ENCODE assay signal across 8 mouse cellular contexts in genomic region chr4:120680953-120681352, GRCm38 (mm10). TPM values are rescaled to one million over a fixed set of nuclear protein-coding genes. Genes with fewer than 3 reads are reported as not detected.
DNase-seq lines count a peak whose midpoint lies in the region; ATAC-seq and TF ChIP-seq lines count a peak whose summit lies in the region.

No protein-coding gene starts in this region.

- no peak overlapping the region for H3K4me3 ChIP-seq in forebrain, embryonic 11.5 days (ENCODE audit: low read depth, low read length)
- no peak overlapping the region for H3K4me3 ChIP-seq in forebrain, embryonic 10.5 days
- no peak overlapping the region for H3K4me3 ChIP-seq in midbrain, embryonic 14.5 days (replicated peaks; ENCODE audit: low read depth, low read length)
- no peak overlapping the region for H3K4me3 ChIP-seq in midbrain, embryonic 10.5 days
- no peak overlapping the region for H3K4me3 ChIP-seq in limb, embryonic 14.5 days (replicated peaks; ENCODE audit: low read length)

- no peaks in the 10 kb centered on the region for H3K4me1 ChIP-seq in forebrain, embryonic 11.5 days (replicated peaks; ENCODE audit: control insufficient read depth, insufficient read depth, low read length)
- H3K4me1 ChIP-seq in forebrain, embryonic 10.5 days: peaks cover 5% of the 10 kb centered on the region
- no peaks in the 10 kb centered on the region for H3K4me1 ChIP-seq in midbrain, embryonic 14.5 days (ENCODE audit: control insufficient read depth, insufficient read depth, low read length)
- H3K4me1 ChIP-seq in midbrain, embryonic 10.5 days: 0 out of 2 replicates have a peak, but pooled peaks cover 3% of the 10 kb centered on the region
- no peaks in the 10 kb centered on the region for H3K4me1 ChIP-seq in limb, embryonic 14.5 days (ENCODE audit: control insufficient read depth, insufficient read depth, low read length)

- TF ChIP-seq POLR2A in limb, embryonic 14.5 days (IDR thresholded peaks at IDR 0.05; ENCODE audit: borderline replicate concordance, extremely low read depth, insufficient read depth, insufficient read length): no peak

- H3K27ac ChIP-seq in forebrain, embryonic 11.5 days (ENCODE audit: low read depth, low read length): no peak overlapping the region
- no peak overlapping the region for H3K27ac ChIP-seq in forebrain, embryonic 10.5 days
- H3K27ac ChIP-seq in midbrain, embryonic 14.5 days (replicated peaks; ENCODE audit: low read depth, low read length): no peak overlapping the region
- no peak overlapping the region for H3K27ac ChIP-seq in midbrain, embryonic 10.5 days (replicated peaks)
- H3K27ac ChIP-seq in limb, embryonic 14.5 days (replicated peaks; ENCODE audit: low read depth, low read length): no peak overlapping the region

- H3K4me2 ChIP-seq in forebrain, embryonic 11.5 days (ENCODE audit: low read depth, low read length, severe bottlenecking): no peak overlapping the region
- H3K4me2 ChIP-seq in midbrain, embryonic 14.5 days (ENCODE audit: low read length): no peak overlapping the region
- no peak overlapping the region for H3K4me2 ChIP-seq in limb, embryonic 14.5 days (replicated peaks; ENCODE audit: low read depth, low read length, severe bottlenecking)

- H3K27me3 ChIP-seq in forebrain, embryonic 11.5 days (ENCODE audit: control insufficient read depth, insufficient read depth, low read length): no peaks in the 10 kb centered on the region
- 0 out of 2 replicates have a peak, but pooled peaks cover 3% of the 10 kb centered on the region for H3K27me3 ChIP-seq in forebrain, embryonic 10.5 days (ENCODE audit: poor library complexity, severe bottlenecking)
- no peaks in the 10 kb centered on the region for H3K27me3 ChIP-seq in midbrain, embryonic 14.5 days (ENCODE audit: control insufficient read depth, insufficient read depth, low read length)
- H3K27me3 ChIP-seq in midbrain, embryonic 10.5 days (ENCODE audit: low read depth, poor library complexity, severe bottlenecking): no peaks in the 10 kb centered on the region
- H3K27me3 ChIP-seq in limb, embryonic 14.5 days (ENCODE audit: control insufficient read depth, insufficient read depth, low read length): no peaks in the 10 kb centered on the region

- no peaks in the 10 kb centered on the region for H3K9me3 ChIP-seq in forebrain, embryonic 11.5 days (ENCODE audit: control insufficient read depth, low read length)
- no peaks in the 10 kb centered on the region for H3K9me3 ChIP-seq in forebrain, embryonic 10.5 days
- H3K9me3 ChIP-seq in midbrain, embryonic 14.5 days (ENCODE audit: control insufficient read depth, low read length): no peaks in the 10 kb centered on the region
- H3K9me3 ChIP-seq in midbrain, embryonic 10.5 days (replicated peaks): no peaks in the 10 kb centered on the region
- no peaks in the 10 kb centered on the region for H3K9me3 ChIP-seq in limb, embryonic 14.5 days (ENCODE audit: control insufficient read depth, low read length)

- no peak overlapping the region for H3K9ac ChIP-seq in forebrain, embryonic 11.5 days (ENCODE audit: low read length)
- H3K9ac ChIP-seq in midbrain, embryonic 14.5 days (replicated peaks; ENCODE audit: low read length): no peak overlapping the region
- no peak overlapping the region for H3K9ac ChIP-seq in limb, embryonic 14.5 days (ENCODE audit: low read depth, low read length, severe bottlenecking)

- no peaks in the 10 kb centered on the region for H3K36me3 ChIP-seq in forebrain, embryonic 11.5 days (ENCODE audit: control insufficient read depth, insufficient read depth, low read length)
- H3K36me3 ChIP-seq in forebrain, embryonic 10.5 days (replicated peaks): no peaks in the 10 kb centered on the region
- no peaks in the 10 kb centered on the region for H3K36me3 ChIP-seq in midbrain, embryonic 14.5 days (ENCODE audit: control insufficient read depth, insufficient read depth, low read length)
- no peaks in the 10 kb centered on the region for H3K36me3 ChIP-seq in midbrain, embryonic 10.5 days
- no peaks in the 10 kb centered on the region for H3K36me3 ChIP-seq in limb, embryonic 14.5 days (ENCODE audit: control insufficient read depth, insufficient read depth, low read length)

- ATAC-seq in forebrain, embryonic 11.5 days (replicated peaks; ENCODE audit: low FRiP score): no peak
- ATAC-seq in midbrain, embryonic 14.5 days (ENCODE audit: low FRiP score, low TSS enrichment): no peak
- no peak for ATAC-seq in limb, embryonic 14.5 days (ENCODE audit: low FRiP score, low read depth)

- WGBS in forebrain, embryonic 11.5 days: 55% methylated on average over 7 of the region's 7 CpGs
- WGBS in forebrain, embryonic 10.5 days: 58% methylated on average over 7 of the region's 7 CpGs
- 59% methylated on average over 7 of the region's 7 CpGs for WGBS in midbrain, embryonic 14.5 days
- WGBS in midbrain, embryonic 10.5 days: 57% methylated on average over 7 of the region's 7 CpGs
- 54% methylated on average over 7 of the region's 7 CpGs for WGBS in limb, embryonic 14.5 days

- peak; percentile 68 for DNase-seq in forebrain, embryonic 11.5 days (ENCODE audit: low spot score)
- DNase-seq in forebrain, embryonic 10.5 days (ENCODE audit: extremely low spot score, low spot score): no peak
- peak; percentile 71 for DNase-seq in midbrain, embryonic 14.5 days
- no peak for DNase-seq in midbrain, embryonic 10.5 days (ENCODE audit: low spot score)
- DNase-seq in cerebellum, adult 8-10 months: peak; percentile 55
- DNase-seq in limb, embryonic 14.5 days (ENCODE audit: low spot score): peak; percentile 26
- peak; percentile 47 for DNase-seq in thymus, postnatal 25 days
- DNase-seq in urinary bladder, postnatal 4 days (ENCODE audit: low spot score in 2 of 2): no peak

RNA-seq across cellular contexts. Expression of gene Cited4, which starts 14.6 kb away (rescaled TPM):
- polyA plus RNA-seq in forebrain, embryonic 11.5 days (2014; fragmentation: Nextera tagmentation; extraction: Ambion mirVana): 10.8 and 12.4 TPM in 2 replicates
- polyA plus RNA-seq in forebrain, embryonic 10.5 days (2016; fragmentation: Nextera tagmentation; extraction: Ambion mirVana): 13.8 and 14.3 TPM in 2 replicates
- 1.2 TPM in 2 replicates for polyA plus RNA-seq in midbrain, embryonic 14.5 days (2014; fragmentation: Nextera tagmentation; extraction: Ambion mirVana)
- polyA plus RNA-seq in midbrain, embryonic 10.5 days (2016; fragmentation: Nextera tagmentation; extraction: Ambion mirVana): 8.5 and 12.7 TPM in 2 replicates
- polyA plus RNA-seq in limb, embryonic 14.5 days (2012; rRNA removed): 2.7 and 3.4 TPM in 2 replicates
- polyA plus RNA-seq in limb, embryonic 14.5 days (2014; fragmentation: Nextera tagmentation; extraction: Ambion mirVana): 3.9 and 4.1 TPM in 2 replicates

Comparison
In these comparisons a context has a peak if more than half of its experiments do, and no peak if none do; other contexts are left out.
1. DNase-seq: peak in forebrain, embryonic 11.5 days (single experiment), midbrain, embryonic 14.5 days (single experiment), cerebellum, adult 8-10 months (single experiment), limb, embryonic 14.5 days (single experiment) and thymus, postnatal 25 days (single experiment); none in forebrain, embryonic 10.5 days (single experiment), midbrain, embryonic 10.5 days (single experiment) and urinary bladder, postnatal 4 days (0 of 2).